In genomic region chr2:56304920-56305319, GRCm38 (mm10) we compare ENCODE assay signal across 28 mouse cellular contexts.
DNase-seq lines count a peak whose midpoint lies in the region; ATAC-seq and TF ChIP-seq lines count a peak whose summit lies in the region.
"Had no signal": no experiment of that assay in that cellular context is flagged by ENCODE, and none has a peak within 500 bp of the region (broad histone marks: within the 10 kb centered on the region; RNA-seq: fewer than 3 reads in every experiment).

No protein-coding gene starts in this region.

- H3K9ac ChIP-seq in liver, embryonic 13.5 days, result no peak overlapping the region
- no peak overlapping the region for H3K9ac ChIP-seq in liver, embryonic 11.5 days (ENCODE audit: low read depth, low read length)
- H3K9ac ChIP-seq in MEL (ENCODE audit: control insufficient read depth, low read depth, low read length, poor library complexity, severe bottlenecking), result no peak overlapping the region
- no peak overlapping the region for H3K9ac ChIP-seq in hindbrain, embryonic 14.5 days
- H3K9ac ChIP-seq in midbrain, embryonic 14.5 days (replicated peaks; ENCODE audit: low read length), result no peak overlapping the region
- H3K9ac ChIP-seq: embryonic facial prominence, embryonic 13.5 days; forebrain, embryonic 15.5 days; intestine, embryonic 15.5 days; limb, embryonic 15.5 days; neural tube, embryonic 13.5 days; stomach, embryonic 15.5 days had no signal

- ATAC-seq in liver, embryonic 13.5 days (ENCODE audit: low read depth), result 0 out of 2 replicates have a peak, but pooled peaks have one; percentile 51
- no peak for ATAC-seq in liver, embryonic 11.5 days (replicated peaks; ENCODE audit: low FRiP score)
- peak; percentile 100 for ATAC-seq in common myeloid progenitor, adult 5-6 weeks (replicated peaks; ENCODE audit: low read depth, poor library complexity, severe bottlenecking)
- ATAC-seq in megakaryocyte progenitor cell, adult 5-6 weeks (replicated peaks; ENCODE audit: poor library complexity), result peak; percentile 100
- ATAC-seq in hindbrain, embryonic 14.5 days (ENCODE audit: low FRiP score), result no peak
- ATAC-seq in midbrain, embryonic 14.5 days (ENCODE audit: low FRiP score, low TSS enrichment), result no peak
- ATAC-seq: forebrain, embryonic 15.5 days; hindbrain, postnatal 0 days; intestine, embryonic 15.5 days had no signal

- H3K4me1 ChIP-seq in liver, embryonic 13.5 days (replicated peaks), result no peaks in the 10 kb centered on the region
- no peaks in the 10 kb centered on the region; the same call in 1 of the 2 replicates for H3K4me1 ChIP-seq in liver, embryonic 11.5 days (replicated peaks; ENCODE audit: control insufficient read depth, insufficient read depth, low read length)
- 0 out of 4 replicates have a peak, but pooled peaks cover 0 to 4% of the 10 kb centered on the region in 2 experiments for H3K4me1 ChIP-seq in MEL (ENCODE audit: control insufficient read depth in 1 of 2, insufficient read depth in 2 of 2, low read length in 2 of 2)
- H3K4me1 ChIP-seq in hindbrain, embryonic 14.5 days (replicated peaks; ENCODE audit: control insufficient read depth, insufficient read depth, low read length), result no peaks in the 10 kb centered on the region
- no peaks in the 10 kb centered on the region for H3K4me1 ChIP-seq in midbrain, embryonic 14.5 days (ENCODE audit: control insufficient read depth, insufficient read depth, low read length)
- H3K4me1 ChIP-seq: embryonic facial prominence, embryonic 13.5 days; forebrain, embryonic 10.5 days; forebrain, embryonic 15.5 days; intestine, embryonic 15.5 days; limb, embryonic 10.5 days; limb, embryonic 15.5 days; midbrain, embryonic 10.5 days; neural tube, embryonic 13.5 days; stomach, embryonic 15.5 days had no signal

- no peak overlapping the region for H3K4me3 ChIP-seq in liver, embryonic 13.5 days (replicated peaks)
- H3K4me3 ChIP-seq in liver, embryonic 11.5 days (ENCODE audit: low read depth, low read length), result no peak overlapping the region
- H3K4me3 ChIP-seq in MEL (ENCODE audit: control insufficient read depth in 1 of 2, insufficient read depth in 1 of 2, low read depth in 2 of 2, low read length in 2 of 2), result no peak overlapping the region
- no peak overlapping the region for H3K4me3 ChIP-seq in hindbrain, embryonic 14.5 days (replicated peaks; ENCODE audit: low read length)
- no peak overlapping the region for H3K4me3 ChIP-seq in midbrain, embryonic 14.5 days (replicated peaks; ENCODE audit: low read depth, low read length)
- H3K4me3 ChIP-seq: embryonic facial prominence, embryonic 13.5 days; forebrain, embryonic 10.5 days; forebrain, embryonic 15.5 days; gastrocnemius, adult 2 months; intestine, embryonic 15.5 days; limb, embryonic 10.5 days; limb, embryonic 15.5 days; midbrain, embryonic 10.5 days; myocyte; neural tube, embryonic 13.5 days; stomach, embryonic 15.5 days had no signal

- no peak for TF ChIP-seq CTCF in MEL (IDR thresholded peaks at IDR 0.05 in 2 of 3, conservative IDR thresholded peaks at IDR 0.05 in 1 of 3; ENCODE audit: control insufficient read depth in 1 of 3, insufficient read depth in 1 of 3, low read depth in 2 of 3, low read length in 3 of 3, poor library complexity in 1 of 3, severe bottlenecking in 1 of 3)

- no peaks in the 10 kb centered on the region for H3K27me3 ChIP-seq in liver, embryonic 13.5 days
- no peaks in the 10 kb centered on the region for H3K27me3 ChIP-seq in liver, embryonic 11.5 days (replicated peaks; ENCODE audit: control insufficient read depth, insufficient read depth, low read length)
- no peaks in the 10 kb centered on the region for H3K27me3 ChIP-seq in MEL (ENCODE audit: control insufficient read depth in 1 of 2, insufficient read depth in 2 of 2, low read length in 2 of 2)
- no peaks in the 10 kb centered on the region for H3K27me3 ChIP-seq in hindbrain, embryonic 14.5 days (ENCODE audit: control insufficient read depth, insufficient read depth, low read length)
- no peaks in the 10 kb centered on the region for H3K27me3 ChIP-seq in midbrain, embryonic 14.5 days (ENCODE audit: control insufficient read depth, insufficient read depth, low read length)
- H3K27me3 ChIP-seq: embryonic facial prominence, embryonic 13.5 days; forebrain, embryonic 15.5 days; intestine, embryonic 15.5 days; limb, embryonic 15.5 days; neural tube, embryonic 13.5 days; stomach, embryonic 15.5 days had no signal

- H3K79me2 ChIP-seq in MEL (ENCODE audit: control insufficient read depth, insufficient read depth, low read length, poor library complexity), result no peaks in the 10 kb centered on the region

- no peak for TF ChIP-seq RAD21 in MEL (IDR thresholded peaks at IDR 0.05; ENCODE audit: low read depth, low read length)

- TF ChIP-seq POLR2A in MEL (IDR thresholded peaks at IDR 0.05; ENCODE audit: control insufficient read depth in 1 of 2, insufficient read depth in 1 of 2, low read depth in 1 of 2, low read length in 2 of 2, poor library complexity in 1 of 2), result no peak

- 20% methylated on average over 2 of the region's 2 CpGs for WGBS in liver, embryonic 13.5 days (ENCODE audit: insufficient replicate concordance)
- 42% methylated on average over 2 of the region's 2 CpGs for WGBS in liver, embryonic 11.5 days
- 85% methylated on average over 2 of the region's 2 CpGs for WGBS in hindbrain, embryonic 14.5 days
- WGBS in midbrain, embryonic 14.5 days, result 89% methylated on average over 2 of the region's 2 CpGs

- no peak for TF ChIP-seq EP300 in MEL (IDR thresholded peaks at IDR 0.05; ENCODE audit: low read depth in 1 of 2, low read length in 2 of 2)

- H3K27ac ChIP-seq in liver, embryonic 13.5 days, result no peak overlapping the region
- H3K27ac ChIP-seq in liver, embryonic 11.5 days (ENCODE audit: low read depth, low read length), result no peak overlapping the region
- H3K27ac ChIP-seq in MEL (ENCODE audit: control insufficient read depth, low read depth, low read length), result no peak overlapping the region
- H3K27ac ChIP-seq in hindbrain, embryonic 14.5 days, result no peak overlapping the region
- no peak overlapping the region for H3K27ac ChIP-seq in midbrain, embryonic 14.5 days (replicated peaks; ENCODE audit: low read depth, low read length)
- H3K27ac ChIP-seq: embryonic facial prominence, embryonic 13.5 days; forebrain, embryonic 10.5 days; forebrain, embryonic 15.5 days; gastrocnemius, adult 2 months; hindbrain, postnatal 0 days; intestine, embryonic 15.5 days; kidney, postnatal 0 days; limb, embryonic 10.5 days; limb, embryonic 15.5 days; midbrain, embryonic 10.5 days; neural tube, embryonic 13.5 days; stomach, embryonic 15.5 days had no signal

- H3K36me3 ChIP-seq in liver, embryonic 13.5 days, result no peaks in the 10 kb centered on the region
- no peaks in the 10 kb centered on the region for H3K36me3 ChIP-seq in liver, embryonic 11.5 days (ENCODE audit: control insufficient read depth, insufficient read depth, low read length)
- no peaks in the 10 kb centered on the region; a peak in 1 of 4 replicates for H3K36me3 ChIP-seq in MEL (ENCODE audit: control insufficient read depth in 1 of 2, insufficient read depth in 2 of 2, low read length in 2 of 2)
- H3K36me3 ChIP-seq in hindbrain, embryonic 14.5 days (replicated peaks; ENCODE audit: control insufficient read depth, insufficient read depth), result no peaks in the 10 kb centered on the region
- no peaks in the 10 kb centered on the region for H3K36me3 ChIP-seq in midbrain, embryonic 14.5 days (ENCODE audit: control insufficient read depth, insufficient read depth, low read length)
- H3K36me3 ChIP-seq: embryonic facial prominence, embryonic 13.5 days; forebrain, embryonic 10.5 days; forebrain, embryonic 15.5 days; intestine, embryonic 15.5 days; limb, embryonic 10.5 days; limb, embryonic 15.5 days; midbrain, embryonic 10.5 days; neural tube, embryonic 13.5 days; stomach, embryonic 15.5 days had no signal

- H3K4me2 ChIP-seq in liver, embryonic 13.5 days, result no peak overlapping the region
- H3K4me2 ChIP-seq in liver, embryonic 11.5 days, result no peak overlapping the region
- no peak overlapping the region for H3K4me2 ChIP-seq in hindbrain, embryonic 14.5 days (replicated peaks)
- H3K4me2 ChIP-seq in midbrain, embryonic 14.5 days (ENCODE audit: low read length), result no peak overlapping the region
- H3K4me2 ChIP-seq: embryonic facial prominence, embryonic 13.5 days; forebrain, embryonic 15.5 days; intestine, embryonic 15.5 days; limb, embryonic 15.5 days; neural tube, embryonic 13.5 days; stomach, embryonic 15.5 days had no signal

- no peaks in the 10 kb centered on the region for H3K9me3 ChIP-seq in liver, embryonic 13.5 days (replicated peaks)
- no peaks in the 10 kb centered on the region for H3K9me3 ChIP-seq in liver, embryonic 11.5 days (ENCODE audit: control insufficient read depth, low read length)
- no peaks in the 10 kb centered on the region for H3K9me3 ChIP-seq in MEL (replicated peaks; ENCODE audit: insufficient read depth, low read length)
- H3K9me3 ChIP-seq in hindbrain, embryonic 14.5 days (ENCODE audit: control insufficient read depth, low read length), result no peaks in the 10 kb centered on the region
- H3K9me3 ChIP-seq in midbrain, embryonic 14.5 days (ENCODE audit: control insufficient read depth, low read length), result no peaks in the 10 kb centered on the region
- H3K9me3 ChIP-seq: embryonic facial prominence, embryonic 13.5 days; forebrain, embryonic 10.5 days; forebrain, embryonic 15.5 days; intestine, embryonic 15.5 days; limb, embryonic 10.5 days; limb, embryonic 15.5 days; midbrain, embryonic 10.5 days; neural tube, embryonic 13.5 days; stomach, embryonic 15.5 days had no signal

- no peak for DNase-seq in liver, embryonic 13.5 days
- DNase-seq in liver, embryonic 11.5 days (ENCODE audit: low spot score), result no peak
- peak; percentile 49 for DNase-seq in MEL (ENCODE audit: low read depth, low spot score)
- DNase-seq in hindbrain, embryonic 14.5 days (ENCODE audit: low spot score), result no peak
- DNase-seq in midbrain, embryonic 14.5 days, result no peak
- DNase-seq: adrenal gland, postnatal 14 days; B cell, adult 2 months; cerebellum, adult 11-12 months; cerebellum, adult 9-11 months; gastrocnemius, adult 2 months; gastrocnemius, postnatal 36 days; heart, postnatal 14 days; kidney, adult 2 months; kidney, postnatal 4 days had no signal

TF ChIP-seq in MEL, 35 proteins besides CTCF, POLR2A, EP300 and RAD21:
- TF ChIP-seq JUND (IDR thresholded peaks at IDR 0.05; ENCODE audit: low read depth, low read length), result no peak
- TF ChIP-seq TAL1 (IDR thresholded peaks at IDR 0.05; ENCODE audit: low read length), result no peak
- no peak for TF ChIP-seq USF2 (IDR thresholded peaks at IDR 0.05; ENCODE audit: borderline replicate concordance in 1 of 2, insufficient read depth in 1 of 2, low read depth in 1 of 2, low read length in 2 of 2)
- no peak for TF ChIP-seq NELFE (IDR thresholded peaks at IDR 0.05; ENCODE audit: low read depth, low read length)
- TF ChIP-seq SMC3 (IDR thresholded peaks at IDR 0.05; ENCODE audit: low read depth, low read length), result no peak
- no peak for TF ChIP-seq MEF2A (IDR thresholded peaks at IDR 0.05; ENCODE audit: extremely low read depth, insufficient replicate concordance, low read depth, low read length, poor library complexity, severe bottlenecking)
- no peak for TF ChIP-seq MXI1 (IDR thresholded peaks at IDR 0.05; ENCODE audit: low read depth, low read length)

Comparison
In these comparisons a context has a peak if more than half of its experiments do, and no peak if none do; other contexts are left out.
1. ATAC-seq: peak in liver, embryonic 13.5 days (single experiment), common myeloid progenitor, adult 5-6 weeks (single experiment) and megakaryocyte progenitor cell, adult 5-6 weeks (single experiment); none in liver, embryonic 11.5 days (single experiment), hindbrain, embryonic 14.5 days (single experiment) and midbrain, embryonic 14.5 days (single experiment).